Mouse (Mus musculus) gastrocnemius, adult 2 months (tissue): ENCODE measurements around the gene Zfp212. TPM values are rescaled to one million over a fixed set of nuclear protein-coding genes. Genes with fewer than 3 reads are reported as not detected.

Experiments used
- DNase-seq: peaks from one replicate; pipeline ENCODE4 v3.0.0; 2022
- H3K27ac ChIP-seq: fragments of 200-600 bp; 2 replicates; pipeline ENCODE4 v1.8.1; 2022; ENCODE audit warnings: mild to moderate bottlenecking
- H3K4me3 ChIP-seq: fragments of 200-600 bp; 2 replicates; pipeline ENCODE4 v1.8.1; 2022; ENCODE audit warnings: mild to moderate bottlenecking, moderate library complexity
- CTCF ChIP-seq: fragments of 200-600 bp; IDR thresholded peaks from 2 replicates; pipeline ENCODE4 v1.8.1; 2022; ENCODE audit warnings: antibody characterized with exemption, mild to moderate bottlenecking, moderate library complexity
- intact Hi-C: fragments of 180-260 bp; cut with DNase I; formaldehyde crosslinking; loops from one replicate; pipeline ENCODE4 v1.15.1; 2025
- long read RNA-seq, 2 experiments: library from polyadenylated mRNA; stranded (forward); transcript quantifications; one replicate each; pipeline ENCODE4 v2.0.0; 2021
- total RNA-seq, 2 experiments: library from RNA; stranded (reverse); gene quantifications; 2 replicates each; pipeline ENCODE4 v1.2.3; 2021

Zfp212 gene
- 1 to 10 TPM; 7.8 to 10.0 TPM for total RNA-seq
- long read RNA-seq, experiment 1, transcript Zfp212-201 (5 exons, 2,801 nt) = major isoform, 8 of 11 reads
- long read RNA-seq, experiment 1, partial matches to known transcripts = 2 of 11 reads
- long read RNA-seq, experiment 1, other reads (novel, unspliced or antisense) = 1 of 11 reads
- long read RNA-seq, experiment 2, transcript Zfp212-201 (5 exons, 2,801 nt) = major isoform, 10 of 15 reads
- long read RNA-seq, experiment 2, partial matches to known transcripts = 0 of 15 reads
- long read RNA-seq, experiment 2, other reads (novel, unspliced or antisense) = 5 of 15 reads

- intact Hi-C loops = no loop called here
- peak within 1 kb of the TSS; percentile 98 for H3K27ac ChIP-seq
- peak; percentile 69 for TF ChIP-seq CTCF
- peak within 1 kb of the TSS; percentile 78 for H3K4me3 ChIP-seq
- peak; percentile 91 for DNase-seq
These were observed at the start of gene Zfp212 for GRCm38 (mm10) chr6:47920447-47921340. Gene Zfp212 (plus strand): TSS chr6:47920476.

- Histone ChIP-seq H3K4me3 (no peak overlapping the region), H3K27ac (no peak overlapping the region)
- TF ChIP-seq CTCF = no peak
- DNase-seq = no peak
- intact Hi-C loops = loop anchor here (10.0 kb wide), 1 partner anchor 143 kb away; no protein-coding TSS in a partner anchor
These were observed 48.0 kb upstream of the Zfp212 start for GRCm38 (mm10) chr6:47872266-47872665.

- TF ChIP-seq CTCF = no peak
- H3K27ac ChIP-seq = peak within 1 kb of the TSS; percentile 96
- peak within 1 kb of the TSS; percentile 94 for H3K4me3 ChIP-seq
- DNase-seq = no peak
- intact Hi-C loops = loop anchor here (5.0 to 10.0 kb wide), 2 partner anchors 40 to 138 kb away; partner anchors contain the start of gene Zfp398
These were observed 43.2 kb upstream of the Zfp212 start, which contains the start of gene Zfp282 for GRCm38 (mm10) chr6:47877058-47877457. Gene Zfp282 (plus strand): TSS chr6:47877204.

- intact Hi-C loops = loop anchor here (5.0 to 10.0 kb wide), 2 partner anchors 40 to 137 kb away; partner anchors contain the start of gene Zfp398
- Histone ChIP-seq H3K4me3 (peak overlapping the region; percentile 94), H3K27ac (peak overlapping the region; percentile 96)
- peak; percentile 95 for DNase-seq
- TF ChIP-seq CTCF = peak; percentile 85
These were observed 42.7 kb upstream of the Zfp212 start for GRCm38 (mm10) chr6:47877461-47878132.

GRCm38 (mm10) chr6:47878133-47878514, 42.2 kb upstream of the Zfp212 start:
- TF ChIP-seq CTCF = no peak
- Histone ChIP-seq H3K27ac (peak overlapping the region; percentile 96), H3K4me3 (peak overlapping the region; percentile 94)
- DNase-seq = no peak
- intact Hi-C loops = loop anchor here (5.0 to 10.0 kb wide), 2 partner anchors 41 to 137 kb away; partner anchors contain the start of gene Zfp398

- Histone ChIP-seq H3K4me3 (peak overlapping the region; percentile 94), H3K27ac (peak overlapping the region; percentile 96)
- no peak for DNase-seq
- intact Hi-C loops = loop anchor here (5.0 to 10.0 kb wide), 2 partner anchors 41 to 136 kb away; partner anchors contain the start of gene Zfp398
- no peak for TF ChIP-seq CTCF
These were observed 41.7 kb upstream of the Zfp212 start for GRCm38 (mm10) chr6:47878593-47878992.

- peak overlapping the region; percentile 94 for H3K4me3 ChIP-seq
- intact Hi-C loops = loop anchor here (5.0 to 10.0 kb wide), 2 partner anchors 42 to 136 kb away; partner anchors contain the start of gene Zfp398
- H3K27ac ChIP-seq = peak overlapping the region; percentile 96
- no peak for TF ChIP-seq CTCF
- DNase-seq = no peak
These were observed 41.1 kb upstream of the Zfp212 start for GRCm38 (mm10) chr6:47879049-47879716.

GRCm38 (mm10) chr6:47880166-47880565, 40.1 kb upstream of the Zfp212 start:
- H3K4me3 ChIP-seq = no peak overlapping the region
- no peak overlapping the region for H3K27ac ChIP-seq
- no peak for TF ChIP-seq CTCF
- intact Hi-C loops = no loop called here
- no peak for DNase-seq

- intact Hi-C loops = no loop called here
- DNase-seq = no peak
- Histone ChIP-seq H3K27ac (no peak overlapping the region), H3K4me3 (no peak overlapping the region)
- TF ChIP-seq CTCF = no peak
These were observed 31.4 kb upstream of the Zfp212 start for GRCm38 (mm10) chr6:47888812-47889383.

- H3K27ac ChIP-seq = no peak overlapping the region
- intact Hi-C loops = no loop called here
- no peak for TF ChIP-seq CTCF
- H3K4me3 ChIP-seq = no peak overlapping the region
- no peak for DNase-seq
These were observed 20.9 kb upstream of the Zfp212 start for GRCm38 (mm10) chr6:47899416-47899815.

GRCm38 (mm10) chr6:47903587-47903986, 16.7 kb upstream of the Zfp212 start:
- Histone ChIP-seq H3K4me3 (no peak overlapping the region), H3K27ac (no peak overlapping the region)
- intact Hi-C loops = no loop called here
- DNase-seq = no peak
- TF ChIP-seq CTCF = no peak
